Mouse (Mus musculus) embryonic facial prominence, embryonic 12.5 days (tissue): Measurements from ENCODE around the gene Kcnj6. TPM values are rescaled to one million over a fixed set of nuclear protein-coding genes. Genes with fewer than 3 reads are reported as not detected.
A peak's percentile ranks its signal among the peaks of the same experiment; 100 is the strongest.

Experiments
- ATAC-seq: fragments of 200-750 bp; cut with Nextera tagmentation; 2 replicates; pipeline ENCODE4 v1.8.0; 2017; ENCODE audit not compliant: insufficient number of reproducible peaks, insufficient read depth, low FRiP score, low TSS enrichment
- H3K27ac ChIP-seq: fragments of 300-500 bp; sonication (generic); 2 replicates; pipeline ENCODE4 v1.5.1; 2016; ENCODE audit warnings: mild to moderate bottlenecking
- H3K27me3 ChIP-seq: fragments of 300-500 bp; sonication (generic); 2 replicates; pipeline ENCODE4 v1.6.1; 2016; ENCODE audit warnings: mild to moderate bottlenecking, moderate library complexity
- H3K36me3 ChIP-seq: fragments of 300-500 bp; sonication (generic); 2 replicates; pipeline ENCODE4 v1.6.1; 2016; ENCODE audit warnings: mild to moderate bottlenecking
- H3K4me1 ChIP-seq: fragments of 300-500 bp; sonication (generic); 2 replicates; pipeline ENCODE4 v1.6.1; 2016
- H3K4me2 ChIP-seq: fragments of 300-500 bp; sonication (generic); replicated peaks from 2 replicates; pipeline ENCODE4 v1.6.1; 2016; ENCODE audit warnings: mild to moderate bottlenecking, moderate library complexity
- H3K4me3 ChIP-seq: fragments of 300-500 bp; sonication (generic); 2 replicates; pipeline ENCODE4 v1.5.1; 2016; ENCODE audit warnings: mild to moderate bottlenecking
- H3K9ac ChIP-seq: fragments of 300-500 bp; sonication (generic); 2 replicates; pipeline ENCODE4 v1.6.1; 2016; ENCODE audit warnings: mild to moderate bottlenecking, moderate library complexity
- H3K9me3 ChIP-seq: fragments of 300-500 bp; sonication (generic); 2 replicates; pipeline ENCODE4 v1.6.1; 2016; ENCODE audit warnings: mild to moderate bottlenecking, moderate library complexity
- WGBS: fragments of 180-500 bp; shearing (Covaris S2); methylation state at CpG from one replicate; pipeline ENCODE4 v1.1.7; 2016; 5-methylcytosine and 5-hydroxymethylcytosine counted together
- polyA plus RNA-seq: library from polyadenylated mRNA; unstranded; fragments of >200 nt; fragmentation: Nextera tagmentation; extraction: Ambion mirVana; gene quantifications from 2 replicates; pipeline ENCODE4 v1.2.1, GENCODE M21; 2016

Kcnj6 gene
- polyA plus RNA-seq, 1 experiment from 2014 or later = 0.10 TPM

DNA sequence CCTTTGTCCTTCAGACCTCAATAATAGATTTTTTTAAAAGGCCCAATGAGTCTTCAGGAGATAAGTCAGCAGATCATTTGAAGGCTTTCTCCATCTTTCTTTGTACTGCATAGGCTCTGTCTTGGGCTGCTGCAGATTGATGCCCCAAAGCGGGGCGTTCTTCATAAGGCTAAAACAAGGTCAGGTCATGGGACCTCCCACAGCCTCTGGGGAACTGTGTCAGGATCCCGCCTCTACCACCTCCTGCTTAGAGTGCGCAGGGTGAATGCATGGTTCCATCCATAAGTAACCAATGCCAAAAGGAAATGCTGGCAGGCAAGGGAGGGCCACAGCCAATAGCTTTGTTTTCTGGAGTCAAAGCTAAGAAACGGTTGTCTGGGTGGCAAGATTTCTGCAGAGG, 237.7 kb downstream of the Kcnj6 start:
- H3K36me3 ChIP-seq = no peaks in the 10 kb centered on the region
- H3K4me1 ChIP-seq = no peaks in the 10 kb centered on the region
- H3K9ac ChIP-seq = no peak overlapping the region
- no peak overlapping the region for H3K4me2 ChIP-seq
- H3K9me3 ChIP-seq = no peaks in the 10 kb centered on the region
- no peaks in the 10 kb centered on the region for H3K27me3 ChIP-seq
- WGBS = 83% methylated on average over 5 of the region's 5 CpGs
- H3K4me3 ChIP-seq = no peak overlapping the region
- H3K27ac ChIP-seq = no peak overlapping the region
- no peak for ATAC-seq

DNA sequence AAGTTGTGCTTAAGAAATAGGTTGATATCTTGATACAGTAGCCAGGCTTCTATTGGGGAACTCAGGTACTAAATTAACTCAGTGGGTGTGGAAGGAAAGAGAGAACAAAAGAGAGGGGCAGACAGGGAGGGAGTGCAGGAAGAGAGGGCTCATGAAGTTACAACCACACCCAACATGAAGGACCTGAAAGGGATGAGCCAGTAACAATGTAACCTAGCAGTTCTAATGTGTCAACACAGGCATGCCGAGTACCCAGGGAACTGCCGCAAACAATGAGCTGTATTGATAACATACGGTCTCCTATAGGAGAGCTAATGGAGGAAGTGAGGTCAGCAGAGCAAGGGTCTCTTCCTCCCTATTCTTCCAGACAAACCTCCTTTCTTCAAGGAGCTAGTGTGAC, 238.9 kb downstream of the Kcnj6 start:
- Histone ChIP-seq H3K36me3 (no peaks in the 10 kb centered on the region), H3K9ac (no peak overlapping the region), H3K4me2 (no peak overlapping the region), H3K27me3 (no peaks in the 10 kb centered on the region), H3K27ac (no peak overlapping the region), H3K4me1 (no peaks in the 10 kb centered on the region), H3K9me3 (no peaks in the 10 kb centered on the region), H3K4me3 (no peak overlapping the region)
- WGBS = 25% methylated on average over 3 of the region's 3 CpGs
- no peak for ATAC-seq

DNA sequence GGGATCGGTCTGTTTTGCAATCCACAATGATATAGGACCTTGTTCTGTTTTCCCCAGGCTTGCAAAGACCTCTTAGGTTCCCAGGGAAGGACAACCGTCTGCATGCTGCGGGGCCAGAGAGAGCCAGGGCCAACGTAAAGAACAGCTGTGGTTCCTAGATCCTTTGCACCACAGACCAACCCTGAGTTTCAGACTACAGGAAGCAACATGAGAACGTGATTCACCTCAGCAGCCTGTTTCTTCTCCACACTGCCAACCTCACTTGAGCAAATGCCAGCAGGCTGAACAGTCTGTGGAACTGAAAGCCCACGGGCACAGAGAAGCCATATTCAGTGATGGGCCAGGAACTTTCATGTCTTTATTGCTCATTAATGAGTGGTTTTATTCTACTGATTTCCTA, 241.1 kb downstream of the Kcnj6 start:
- ATAC-seq = no peak
- no peak overlapping the region for H3K4me3 ChIP-seq
- no peak overlapping the region for H3K9ac ChIP-seq
- H3K4me2 ChIP-seq = no peak overlapping the region
- no peak overlapping the region for H3K27ac ChIP-seq
- H3K4me1 ChIP-seq = no peaks in the 10 kb centered on the region
- no peaks in the 10 kb centered on the region for H3K27me3 ChIP-seq
- 71% methylated on average over 6 of the region's 6 CpGs for WGBS
- H3K9me3 ChIP-seq = no peaks in the 10 kb centered on the region
- no peaks in the 10 kb centered on the region for H3K36me3 ChIP-seq

DNA sequence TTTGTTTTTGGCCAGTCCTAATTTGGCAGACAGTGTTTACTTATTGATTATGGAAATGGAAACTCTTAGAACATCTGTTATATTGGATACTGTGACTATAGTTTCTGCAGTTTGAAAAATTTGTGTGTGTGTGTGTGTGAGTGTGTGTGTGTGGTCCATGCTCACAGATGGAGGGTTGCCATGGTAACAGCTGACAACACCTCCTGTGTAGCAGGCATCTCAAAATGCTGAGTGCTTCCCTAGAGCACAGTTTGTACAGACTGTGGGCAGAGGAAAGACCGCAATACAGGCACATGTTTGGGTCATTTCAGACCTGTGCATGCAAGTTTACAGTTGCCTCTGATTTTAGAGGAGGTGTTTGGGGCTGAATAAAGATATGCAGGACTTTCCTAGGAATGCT, 244.0 kb downstream of the Kcnj6 start:
- Histone ChIP-seq H3K9ac (no peak overlapping the region), H3K4me3 (no peak overlapping the region), H3K9me3 (no peaks in the 10 kb centered on the region), H3K36me3 (no peaks in the 10 kb centered on the region), H3K4me1 (no peaks in the 10 kb centered on the region), H3K4me2 (no peak overlapping the region), H3K27ac (no peak overlapping the region), H3K27me3 (no peaks in the 10 kb centered on the region)
- WGBS = 94% methylated on average over 1 of the region's 1 CpGs
- no peak for ATAC-seq

DNA sequence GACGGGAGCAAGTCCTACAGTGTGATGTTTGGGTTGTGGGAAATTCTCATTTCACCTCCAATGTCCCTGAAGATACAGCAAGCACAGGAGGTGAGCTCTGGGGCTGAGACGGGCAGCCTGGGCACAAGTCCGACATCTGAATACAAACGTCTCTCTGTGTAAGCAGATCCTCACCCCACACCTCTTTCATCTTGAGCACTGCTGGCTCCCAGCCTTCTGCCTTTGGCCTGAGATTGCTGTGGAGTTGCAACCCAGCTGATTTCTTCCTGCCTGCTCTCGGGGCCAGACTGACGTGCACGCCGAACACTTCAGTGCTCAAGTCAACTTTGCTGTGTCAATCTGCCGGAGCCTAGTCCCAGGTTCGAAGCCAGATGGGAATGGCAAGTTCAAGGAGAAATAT, 244.7 kb downstream of the Kcnj6 start:
- Histone ChIP-seq H3K9me3 (no peaks in the 10 kb centered on the region), H3K4me2 (no peak overlapping the region), H3K4me3 (no peak overlapping the region), H3K9ac (no peak overlapping the region), H3K27me3 (no peaks in the 10 kb centered on the region), H3K27ac (no peak overlapping the region), H3K4me1 (no peaks in the 10 kb centered on the region), H3K36me3 (no peaks in the 10 kb centered on the region)
- WGBS = 46% methylated on average over 10 of the region's 10 CpGs
- ATAC-seq = no peak

DNA sequence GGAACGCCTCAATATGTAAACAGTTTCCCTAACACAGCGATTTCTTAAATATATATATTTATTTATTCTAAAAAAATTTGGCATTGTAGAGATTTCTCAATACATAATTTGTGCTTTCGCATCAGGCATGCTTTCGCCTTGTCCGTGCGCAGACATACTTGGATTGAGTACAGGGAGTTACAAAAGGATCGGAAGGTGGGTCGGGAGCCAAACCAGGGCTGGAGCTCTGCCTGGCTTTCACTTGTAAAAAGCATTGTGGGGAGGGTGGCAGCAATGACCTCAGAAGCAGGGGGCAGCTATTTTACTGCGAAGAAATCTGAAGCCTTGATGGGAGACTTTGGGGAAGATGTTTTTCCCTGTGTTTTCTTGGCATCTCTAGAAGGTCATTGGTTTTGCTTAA, 252.5 kb downstream of the Kcnj6 start:
- ATAC-seq = no peak
- WGBS = 81% methylated on average over 9 of the region's 9 CpGs
- H3K4me1 ChIP-seq = 0 out of 2 replicates have a peak, but pooled peaks cover 8% of the 10 kb centered on the region

DNA sequence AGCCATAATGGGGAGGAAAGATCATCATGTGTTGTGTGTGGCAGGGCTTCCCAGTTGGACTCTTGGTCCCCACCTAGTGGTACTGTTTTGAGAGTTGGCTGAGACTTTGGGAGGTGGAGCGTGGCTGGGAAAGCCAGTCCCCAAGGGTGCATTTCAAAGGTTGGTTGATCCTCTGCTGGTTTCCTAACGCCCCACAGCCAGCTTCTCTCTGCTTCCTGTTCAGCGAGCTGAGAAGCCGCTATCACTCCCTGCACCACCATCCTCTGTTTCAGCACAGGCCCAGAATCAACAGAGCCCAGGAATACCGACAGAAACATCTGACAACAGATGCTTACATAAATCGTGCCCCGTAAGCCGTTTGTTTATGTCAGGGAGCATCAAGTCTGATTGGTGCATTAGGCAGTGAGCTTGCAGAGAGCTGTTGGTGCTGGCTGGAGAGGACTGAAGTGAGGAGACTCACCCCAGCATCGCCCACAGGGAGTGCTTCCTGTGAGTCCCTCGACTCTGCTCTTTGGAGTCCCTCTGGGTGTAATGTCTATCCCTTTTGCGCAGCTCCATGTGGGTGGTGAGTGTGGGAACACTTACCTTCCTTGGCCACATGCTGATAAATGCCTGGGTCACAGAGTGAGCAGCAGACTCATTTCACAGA, 253.5 kb downstream of the Kcnj6 start:
- Histone ChIP-seq H3K9ac (peak overlapping the region; percentile 12; the same call in 1 of the 2 replicates), H3K36me3 (no peaks in the 10 kb centered on the region), H3K4me1 (0 out of 2 replicates have a peak, but pooled peaks cover 8% of the 10 kb centered on the region), H3K4me2 (peak overlapping the region; percentile 42), H3K4me3 (peak overlapping the region; percentile 18; the same call in 1 of the 2 replicates), H3K9me3 (no peaks in the 10 kb centered on the region), H3K27me3 (no peaks in the 10 kb centered on the region), H3K27ac (no peak overlapping the region; the same call in 1 of the 2 replicates)
- 2% methylated on average over 11 of the region's 11 CpGs for WGBS
- no peak for ATAC-seq

More for the DNA sequence above, 252.5 kb downstream of the Kcnj6 start:
- no peak overlapping the region for H3K4me3 ChIP-seq
- H3K4me2 ChIP-seq = no peak overlapping the region
- no peaks in the 10 kb centered on the region for H3K36me3 ChIP-seq
- no peak overlapping the region for H3K27ac ChIP-seq
- H3K9ac ChIP-seq = no peak overlapping the region
- no peaks in the 10 kb centered on the region for H3K9me3 ChIP-seq
- H3K27me3 ChIP-seq = no peaks in the 10 kb centered on the region

DNA sequence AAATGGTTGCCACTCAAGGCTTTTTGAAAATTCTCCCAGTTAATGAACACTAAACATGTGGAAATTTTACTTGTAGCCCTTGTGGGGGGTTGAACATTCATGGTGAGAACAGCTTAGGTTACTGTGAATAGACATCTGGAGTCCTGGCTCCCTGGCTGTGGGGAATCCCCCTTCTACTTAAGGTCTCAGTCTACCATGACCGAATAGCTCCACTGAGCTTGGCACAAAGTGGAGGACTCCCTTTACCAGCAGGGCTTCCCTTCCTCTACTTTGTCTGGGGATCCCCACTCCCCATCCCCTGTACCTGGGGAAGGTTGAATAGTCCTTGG, 260.2 kb downstream of the Kcnj6 start:
- no peak overlapping the region for H3K27ac ChIP-seq
- ATAC-seq = no peak
- no peak overlapping the region for H3K4me3 ChIP-seq
- H3K4me2 ChIP-seq = no peak overlapping the region
- WGBS = 87% methylated on average over 1 of the region's 1 CpGs
- no peaks in the 10 kb centered on the region for H3K9me3 ChIP-seq
- peaks cover 5% of the 10 kb centered on the region; the same call in 1 of the 2 replicates for H3K4me1 ChIP-seq
- H3K36me3 ChIP-seq = no peaks in the 10 kb centered on the region
- H3K27me3 ChIP-seq = no peaks in the 10 kb centered on the region
- H3K9ac ChIP-seq = no peak overlapping the region

DNA sequence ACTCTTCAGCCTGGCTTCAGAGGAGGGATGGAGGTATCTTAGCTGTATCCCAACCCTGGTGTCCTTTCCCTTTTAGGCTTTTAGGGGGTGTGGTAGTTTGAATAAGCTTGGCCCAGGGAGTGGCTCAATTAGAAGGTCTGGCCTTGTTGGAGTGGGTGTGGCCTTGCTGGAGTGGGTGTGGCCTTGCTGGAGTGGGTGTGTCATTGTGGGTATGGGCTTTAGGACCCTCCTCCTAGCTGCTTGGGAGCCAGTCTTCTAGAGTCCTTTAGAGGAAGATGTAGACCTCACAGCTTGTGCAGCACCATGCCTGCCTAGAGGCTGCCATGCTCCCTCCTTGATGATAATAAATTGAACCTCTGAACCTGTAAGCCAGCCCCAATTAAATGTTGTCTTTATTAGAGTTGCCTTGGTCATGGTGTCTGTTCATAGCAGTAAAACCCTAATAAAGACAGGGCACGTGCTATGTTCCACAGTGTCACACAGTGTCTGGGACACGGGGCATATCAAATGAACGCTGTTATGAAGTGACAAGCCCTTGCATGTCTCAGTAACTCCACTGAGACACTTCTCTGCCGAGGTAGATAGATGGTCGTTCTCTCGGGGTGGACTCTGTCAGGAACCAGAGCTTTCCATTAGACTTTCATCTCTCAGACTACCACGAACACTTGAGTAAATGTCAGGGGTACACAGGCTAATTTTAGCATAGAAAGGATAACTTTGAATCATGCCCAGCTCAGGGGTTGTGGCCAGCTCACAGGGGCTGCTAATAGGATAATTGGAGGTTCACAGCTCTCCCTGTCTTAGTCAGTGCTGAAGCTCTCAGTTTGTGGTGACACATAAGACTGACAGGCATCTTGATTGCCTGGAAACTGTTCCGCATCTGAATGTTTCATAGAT, 260.8 kb downstream of the Kcnj6 start:
- Histone ChIP-seq H3K36me3 (no peaks in the 10 kb centered on the region), H3K27ac (no peak overlapping the region), H3K4me1 (peaks cover 5% of the 10 kb centered on the region; the same call in 1 of the 2 replicates), H3K4me2 (no peak overlapping the region), H3K27me3 (no peaks in the 10 kb centered on the region), H3K9me3 (no peaks in the 10 kb centered on the region), H3K9ac (no peak overlapping the region), H3K4me3 (no peak overlapping the region)
- 76% methylated on average over 8 of the region's 8 CpGs for WGBS
- ATAC-seq = no peak

DNA sequence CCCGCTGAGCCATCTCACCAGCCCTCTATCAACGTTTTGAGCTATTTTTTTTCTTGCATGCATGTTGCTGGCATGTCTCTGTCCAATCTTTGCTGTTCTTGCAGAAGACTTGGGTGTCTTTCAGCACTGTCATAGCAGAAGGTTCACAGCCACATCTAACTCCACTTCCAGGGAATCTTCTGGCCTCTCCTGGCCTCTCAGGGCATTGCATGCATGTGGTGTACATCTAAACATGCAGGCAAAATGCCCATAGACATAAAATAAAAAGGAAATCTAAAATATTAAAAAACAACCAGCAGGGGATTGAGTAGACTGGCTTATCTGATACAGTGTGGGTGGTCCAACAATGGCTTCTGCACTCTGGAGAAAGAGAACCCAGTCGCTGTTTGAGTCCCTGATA, 262.0 kb downstream of the Kcnj6 start:
- H3K27ac ChIP-seq = no peak overlapping the region
- no peak overlapping the region for H3K9ac ChIP-seq
- no peak overlapping the region for H3K4me3 ChIP-seq
- no peak for ATAC-seq
- H3K36me3 ChIP-seq = no peaks in the 10 kb centered on the region
- no peaks in the 10 kb centered on the region for H3K9me3 ChIP-seq
- no peak overlapping the region for H3K4me2 ChIP-seq
- H3K4me1 ChIP-seq = peaks cover 5% of the 10 kb centered on the region; the same call in 1 of the 2 replicates
- WGBS = 63% methylated on average over 3 of the region's 3 CpGs
- no peaks in the 10 kb centered on the region for H3K27me3 ChIP-seq

DNA sequence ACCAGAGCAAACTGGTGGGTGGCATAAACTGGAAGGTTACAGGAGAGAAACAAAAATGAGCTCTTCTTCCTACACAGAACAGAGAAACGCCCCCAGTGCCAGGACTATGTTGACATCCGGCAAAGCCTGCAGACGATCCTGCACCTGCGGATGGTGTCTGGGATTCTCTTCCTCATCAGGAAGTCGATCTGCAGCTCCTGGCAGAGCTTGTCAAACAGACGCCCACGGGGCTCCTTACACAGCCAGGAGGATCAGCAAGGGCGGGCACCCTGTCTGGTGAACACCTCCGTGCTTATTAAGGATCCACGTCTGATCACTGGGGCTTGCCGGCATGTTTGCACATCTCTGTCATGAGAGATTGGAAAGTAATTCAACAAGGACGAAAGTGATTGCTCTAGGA, 266.5 kb downstream of the Kcnj6 start:
- no peak overlapping the region for H3K4me3 ChIP-seq
- no peaks in the 10 kb centered on the region for H3K9me3 ChIP-seq
- peaks cover 5% of the 10 kb centered on the region; the same call in 1 of the 2 replicates for H3K4me1 ChIP-seq
- H3K4me2 ChIP-seq = no peak overlapping the region
- H3K27me3 ChIP-seq = no peaks in the 10 kb centered on the region
- ATAC-seq = no peak
- no peak overlapping the region for H3K9ac ChIP-seq
- H3K27ac ChIP-seq = no peak overlapping the region
- no peaks in the 10 kb centered on the region for H3K36me3 ChIP-seq
- WGBS = 66% methylated on average over 12 of the region's 12 CpGs

DNA sequence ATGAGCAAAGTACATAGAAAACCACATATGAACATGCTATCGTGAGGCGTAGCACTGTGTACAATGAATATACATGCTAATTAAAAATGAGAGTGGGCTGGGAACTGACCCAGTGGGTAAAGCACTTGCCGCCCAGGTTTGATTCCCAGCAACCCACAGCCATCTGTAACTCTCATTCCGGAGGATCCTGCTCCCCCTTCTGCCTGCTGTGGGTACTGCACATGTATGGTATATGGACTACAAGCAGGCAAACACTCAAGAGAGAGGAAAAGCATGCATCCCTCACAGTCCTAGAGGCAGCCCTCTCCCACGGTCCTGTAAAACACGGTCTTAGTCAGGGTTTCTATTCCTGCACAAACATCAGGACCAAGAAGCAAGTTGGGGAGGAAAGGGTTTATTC, 268.3 kb downstream of the Kcnj6 start:
- peaks cover 10% of the 10 kb centered on the region for H3K4me1 ChIP-seq
- H3K36me3 ChIP-seq = no peaks in the 10 kb centered on the region
- 84% methylated on average over 6 of the region's 6 CpGs for WGBS
- no peak overlapping the region for H3K9ac ChIP-seq
- H3K27ac ChIP-seq = no peak overlapping the region
- no peak for ATAC-seq
- no peak overlapping the region for H3K4me3 ChIP-seq
- H3K4me2 ChIP-seq = no peak overlapping the region
- no peaks in the 10 kb centered on the region for H3K27me3 ChIP-seq
- H3K9me3 ChIP-seq = no peaks in the 10 kb centered on the region
